Mouse (Mus musculus) lung, postnatal 14 days (tissue): ENCODE results near the gene Kif26a.

Experiments used
- DNase-seq: peaks from one replicate; pipeline ENCODE4 v3.0.0; 2021

Kif26a gene

DNA sequence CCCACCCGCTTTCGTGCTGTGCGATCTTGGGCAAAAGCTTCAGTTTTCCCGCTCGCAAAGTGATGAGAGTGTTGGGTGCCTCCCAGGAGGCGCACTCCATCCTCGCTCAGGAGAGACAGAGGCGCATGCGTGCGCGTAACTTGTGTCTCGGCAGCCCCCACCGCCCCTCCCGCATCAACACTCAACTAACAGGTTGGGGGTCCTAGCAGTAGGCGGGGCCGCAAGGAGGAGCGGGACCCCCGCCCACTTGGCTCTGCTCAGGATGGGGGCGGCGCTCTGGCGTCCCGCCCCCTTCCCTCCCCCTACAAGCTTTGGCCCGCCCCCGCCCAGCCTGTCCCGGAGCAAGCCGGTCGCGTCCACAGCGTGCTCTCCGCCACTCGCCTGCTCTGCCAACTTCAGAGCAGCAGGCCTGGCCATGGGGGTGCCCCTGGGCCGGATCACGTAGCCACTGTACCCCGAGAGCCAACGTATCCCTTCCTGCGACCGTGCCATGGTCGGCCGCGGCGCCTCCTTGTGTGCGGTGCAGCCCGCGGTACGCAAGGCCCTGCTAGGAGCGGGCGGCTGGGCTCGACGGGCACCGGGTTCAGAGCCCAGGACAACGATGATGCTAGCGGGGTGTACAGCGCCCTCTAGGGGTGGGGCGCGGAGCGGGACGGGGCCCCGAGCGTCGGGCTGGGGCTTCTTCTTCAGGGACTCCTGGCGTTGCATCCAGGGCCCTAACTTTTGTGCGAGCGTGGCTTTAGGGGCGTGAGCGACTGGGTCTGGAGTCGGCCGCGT lies at the start of gene Kif26a:
TSS of gene Kif26a (plus strand) at position 334 of the 777 bp plus-strand sequence.
- DNase-seq, result peak; percentile 69

- no peak for DNase-seq
These were observed 49.3 kb upstream of the Kif26a start for GRCm38 (mm10) chr12:112096733-112097117.

GRCm38 (mm10) chr12:112100106-112100505 lies 45.9 kb upstream of the Kif26a start:
- no peak for DNase-seq

GRCm38 (mm10) chr12:112101045-112101444 lies 45.0 kb upstream of the Kif26a start:
- DNase-seq, result peak; percentile 33

- no peak for DNase-seq
These were observed 42.8 kb upstream of the Kif26a start for GRCm38 (mm10) chr12:112103179-112103578.

DNA sequence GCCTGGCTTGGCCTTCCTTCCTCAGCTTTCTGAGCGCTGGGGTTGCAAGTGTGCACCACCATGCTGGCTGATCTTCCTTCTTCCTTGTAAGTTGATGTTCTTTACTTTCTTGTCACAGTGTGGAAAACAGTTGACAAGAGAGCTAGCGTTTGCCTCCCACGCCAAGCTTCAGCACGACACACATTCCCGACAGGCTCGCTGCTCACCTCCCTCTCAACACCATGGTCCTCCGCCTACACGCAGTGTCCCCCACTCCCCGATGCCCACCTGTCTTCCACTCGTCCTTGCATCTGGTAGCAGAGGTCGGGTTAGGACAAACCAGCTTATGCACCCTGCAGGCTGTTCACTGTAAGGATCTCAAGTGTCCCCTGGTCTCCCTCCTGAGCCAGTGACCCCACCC lies 41.1 kb upstream of the Kif26a start:
- no peak for DNase-seq

DNA sequence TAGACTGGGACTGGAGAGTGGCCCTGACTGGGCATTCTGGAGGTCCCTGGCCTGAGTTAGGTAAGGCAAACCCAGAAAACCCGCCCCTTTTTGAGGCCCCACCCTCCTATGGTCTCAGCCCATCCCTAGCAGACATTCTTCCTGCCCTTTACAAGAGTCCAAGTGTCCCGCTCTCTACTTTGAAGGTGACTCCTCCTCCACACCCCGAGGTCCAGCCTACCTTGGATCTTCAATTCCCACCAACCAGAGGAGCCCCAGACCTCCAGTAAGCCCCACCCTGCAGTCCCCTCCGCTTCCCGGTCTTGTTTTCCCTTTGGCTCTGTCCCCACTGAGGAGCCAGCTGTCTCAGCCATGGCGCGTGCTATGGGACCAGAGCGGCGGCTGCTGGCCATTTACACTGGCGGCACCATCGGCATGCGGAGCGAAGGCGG lies 39.5 kb upstream of the Kif26a start, which contains the start of gene Aspg:
TSS of gene Aspg (plus strand) at position 139 of the 431 bp plus-strand sequence.
- DNase-seq, result no peak

GRCm38 (mm10) chr12:112107685-112108084 lies 38.3 kb upstream of the Kif26a start:
- no peak for DNase-seq

DNA sequence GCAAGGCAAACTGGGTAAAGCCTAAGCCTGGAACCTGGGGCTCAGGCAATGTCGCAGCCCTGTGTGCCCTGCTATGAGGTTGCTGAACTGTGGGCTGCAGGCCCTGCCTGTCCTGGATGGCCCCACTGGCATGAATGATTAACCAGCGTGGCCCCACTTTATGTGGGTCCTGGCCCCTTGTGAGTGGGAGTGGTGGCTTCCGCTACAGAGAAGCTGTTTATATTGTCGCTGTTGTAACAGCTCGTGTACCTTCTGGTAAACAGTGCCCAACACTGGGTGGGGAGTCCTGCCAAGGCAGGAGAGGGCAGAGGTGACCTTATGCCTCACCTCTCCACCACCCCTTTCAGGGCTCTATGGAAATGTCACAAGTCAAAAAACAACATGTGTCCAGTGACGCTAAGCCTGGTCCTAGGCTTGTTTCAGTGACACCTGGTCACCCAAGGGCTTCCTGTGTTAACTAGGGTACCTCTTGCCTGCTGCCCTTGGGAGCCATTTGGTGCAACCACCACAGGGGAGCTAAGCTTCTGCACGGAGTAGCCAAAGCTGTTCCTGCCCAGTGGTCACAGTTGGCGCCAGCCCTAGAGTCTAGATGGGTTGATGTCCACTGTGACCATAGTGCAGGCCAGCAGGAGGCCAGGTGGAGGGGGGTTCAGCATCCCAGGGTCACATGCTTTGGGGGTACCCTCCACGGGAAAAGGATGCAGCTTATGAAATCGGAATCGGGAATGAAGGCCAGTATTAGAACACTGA lies 37.1 kb upstream of the Kif26a start:
- no peak for DNase-seq

DNA sequence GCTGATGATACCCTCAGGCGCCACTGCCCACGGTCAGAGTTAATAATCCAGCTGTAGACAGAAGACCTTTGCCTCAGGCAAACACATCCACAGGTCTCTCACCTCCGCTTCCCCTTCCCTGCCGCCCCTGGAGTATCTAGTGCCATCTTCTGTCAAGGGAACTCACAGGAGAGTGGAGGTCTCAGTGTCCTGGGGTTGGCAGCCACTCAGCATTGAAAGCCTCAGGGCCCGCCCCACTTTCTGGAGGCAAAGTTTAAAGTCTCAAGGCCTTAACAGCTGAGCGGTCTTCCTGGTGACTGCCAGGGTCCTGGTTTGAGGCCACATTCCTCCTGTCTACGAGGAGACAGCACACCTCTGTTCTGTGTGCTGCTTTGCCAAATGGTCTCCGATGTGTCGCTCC lies 36.3 kb upstream of the Kif26a start:
- no peak for DNase-seq

DNA sequence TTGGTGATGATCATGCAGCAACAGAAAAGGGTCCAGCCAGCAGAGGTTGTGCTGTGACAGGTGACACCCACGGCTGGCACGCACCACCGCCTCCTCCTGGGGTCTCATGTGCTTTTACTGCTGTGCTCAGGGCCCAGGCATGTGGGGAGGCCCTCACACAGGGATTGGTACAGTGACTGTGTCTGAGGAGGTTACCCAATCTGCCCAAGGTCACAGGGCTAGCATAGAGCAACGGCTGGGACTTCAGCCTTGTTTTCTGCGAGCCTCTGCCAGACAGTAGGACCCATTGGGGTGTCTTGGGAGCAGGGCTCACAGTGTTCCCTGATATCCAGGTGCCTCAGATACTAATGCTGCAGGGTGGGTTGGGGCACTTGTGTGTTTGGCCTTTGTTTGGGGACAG lies 34.7 kb upstream of the Kif26a start:
- DNase-seq, result no peak

GRCm38 (mm10) chr12:112112235-112112634 lies 33.8 kb upstream of the Kif26a start:
- no peak for DNase-seq

DNA sequence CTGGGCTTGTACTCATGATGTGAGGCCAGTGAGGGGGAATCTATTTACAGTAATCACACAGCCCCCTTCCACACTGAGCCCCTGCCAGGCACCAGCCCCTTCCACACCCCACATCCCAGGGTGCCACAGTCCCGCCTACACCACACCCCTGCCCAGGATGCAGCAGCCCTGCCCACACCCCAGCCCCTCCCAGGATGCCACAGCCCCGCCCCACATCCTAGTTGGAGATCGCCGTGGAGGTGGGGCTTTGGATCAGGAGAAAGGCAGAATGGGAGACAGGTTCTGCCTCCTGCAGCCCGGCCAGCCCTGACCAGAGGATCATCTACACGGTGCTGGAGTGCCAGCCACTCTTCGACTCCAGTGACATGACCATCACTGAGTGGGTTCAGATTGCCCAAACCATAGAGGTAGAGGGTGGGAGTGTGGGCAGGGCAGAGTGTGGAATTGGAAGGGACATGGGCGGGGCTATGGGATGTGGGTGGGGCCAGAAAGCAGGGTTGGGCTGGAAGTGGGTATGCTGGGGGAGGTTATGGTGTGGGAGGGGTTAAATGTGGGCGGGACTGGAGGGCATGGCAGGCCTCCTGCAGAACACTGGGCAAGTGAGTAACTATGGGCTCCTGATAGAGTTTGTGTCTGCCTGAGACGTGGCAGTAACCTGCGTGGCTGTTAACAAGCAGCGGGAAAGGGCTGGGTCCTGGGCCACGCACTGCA lies 33.2 kb upstream of the Kif26a start:
- no peak for DNase-seq

DNA sequence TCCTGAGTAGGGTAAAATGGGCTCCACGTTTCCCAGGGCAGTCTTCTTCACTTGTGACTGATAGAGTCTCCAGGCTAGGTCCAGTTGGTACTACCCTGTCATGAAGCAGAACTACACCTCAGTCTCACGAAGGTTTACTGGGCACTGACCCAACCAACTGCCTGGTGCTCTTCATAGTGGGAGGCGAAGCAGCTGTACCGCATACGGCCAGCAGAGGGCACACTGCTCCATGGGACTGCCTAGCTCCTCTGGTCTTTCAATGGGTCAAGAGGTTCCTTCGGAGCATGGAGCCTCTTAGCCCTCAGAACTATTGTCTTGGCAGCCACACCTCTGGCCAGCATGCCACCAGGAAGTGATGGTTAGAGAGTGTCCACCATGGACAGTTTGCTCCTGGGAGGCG lies 32.3 kb upstream of the Kif26a start:
- peak; percentile 92 for DNase-seq

GRCm38 (mm10) chr12:112117006-112117405 lies 29.0 kb upstream of the Kif26a start:
- no peak for DNase-seq

GRCm38 (mm10) chr12:112117649-112118048 lies 28.4 kb upstream of the Kif26a start:
- no peak for DNase-seq

DNA sequence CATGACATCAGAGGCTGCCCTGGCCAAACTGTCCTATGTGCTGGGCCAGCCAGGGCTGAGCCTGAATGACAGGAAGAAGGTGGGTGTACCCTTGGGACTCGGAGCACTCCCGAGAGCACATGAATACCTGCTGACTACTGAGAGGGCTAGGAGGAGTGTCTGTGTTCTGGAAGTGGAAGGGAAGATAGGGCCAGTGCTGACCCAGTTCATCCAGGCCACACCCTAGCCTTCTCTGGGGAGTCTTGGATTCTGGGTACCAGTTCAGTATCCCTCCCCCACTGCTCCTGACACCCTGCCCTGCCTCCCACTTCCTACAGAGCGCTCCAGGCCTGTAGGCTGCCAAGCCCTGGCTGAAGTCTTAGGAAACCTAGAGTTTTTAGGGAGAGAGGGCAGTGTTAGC lies 24.8 kb upstream of the Kif26a start:
- DNase-seq, result no peak

DNA sequence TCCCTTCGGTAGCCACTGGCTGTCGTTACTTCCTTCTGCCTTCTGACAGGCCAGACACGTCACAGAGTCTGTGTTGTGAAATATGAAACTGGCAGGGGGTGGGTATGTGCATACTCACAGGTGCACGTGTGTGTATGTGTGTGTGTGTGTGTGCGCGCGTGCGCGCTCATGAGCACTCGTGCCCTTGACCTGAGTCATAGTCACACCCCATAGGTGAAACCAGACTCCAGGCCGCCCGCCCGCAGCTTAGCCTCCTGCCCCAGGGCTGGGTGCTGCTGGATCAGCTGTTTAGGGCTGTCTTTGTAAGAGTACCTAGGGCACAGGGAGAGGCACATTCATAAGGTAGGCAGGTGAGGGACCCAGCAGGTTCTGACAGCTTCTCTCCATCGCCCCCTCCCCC lies 20.1 kb upstream of the Kif26a start:
- peak; percentile 57 for DNase-seq

- no peak for DNase-seq
These were observed 18.9 kb upstream of the Kif26a start for GRCm38 (mm10) chr12:112126931-112127635.

GRCm38 (mm10) chr12:112128526-112128925 lies 17.5 kb upstream of the Kif26a start:
- no peak for DNase-seq

GRCm38 (mm10) chr12:112129300-112129856 lies 16.6 kb upstream of the Kif26a start:
- DNase-seq, result no peak

DNA sequence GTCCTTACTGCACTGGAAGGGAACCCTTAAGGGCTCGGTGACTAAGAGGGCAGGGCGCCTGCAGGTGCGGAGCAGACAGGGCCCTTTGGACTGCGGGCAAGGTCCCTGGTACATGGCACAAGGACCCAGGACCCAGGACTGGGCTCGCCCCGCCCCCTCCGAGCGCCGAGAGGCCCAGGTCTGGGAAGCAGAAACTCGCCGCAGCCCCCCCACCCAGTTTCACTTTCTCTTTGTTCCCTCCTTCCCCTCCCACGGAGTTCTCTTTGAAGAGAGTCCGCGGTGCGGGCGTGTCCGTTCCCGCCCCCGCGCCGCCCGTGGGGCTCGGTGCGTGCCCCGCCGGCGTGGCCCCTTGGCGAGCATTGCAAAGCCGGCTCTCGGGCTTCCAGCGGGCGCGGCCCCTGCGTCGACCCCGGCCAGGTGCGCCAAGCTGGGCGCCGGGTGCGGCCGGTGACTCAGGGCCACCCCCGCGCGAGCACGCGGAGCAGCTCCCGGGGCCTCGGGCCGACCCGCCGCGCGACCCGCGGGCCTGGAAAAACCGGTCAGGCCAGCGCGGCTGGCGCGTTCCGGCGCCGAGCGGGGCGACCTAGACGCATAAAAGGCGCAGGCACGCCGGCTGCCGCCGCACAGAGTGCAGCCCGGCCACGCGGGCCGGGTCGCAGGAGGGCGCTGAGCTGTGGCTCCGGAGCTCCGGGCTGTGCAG lies 15.7 kb upstream of the Kif26a start:
- DNase-seq, result peak; percentile 77
